In genomic region chr2:163602101-163602971, GRCm38 (mm10) we compare ENCODE assay signal across 8 mouse cellular contexts. TPM values are rescaled to one million over a fixed set of nuclear protein-coding genes. Genes with fewer than 3 reads are reported as not detected.
A peak's percentile ranks its signal among the peaks of the same experiment; 100 is the strongest.
DNase-seq lines count a peak whose midpoint lies in the region; ATAC-seq lines count a peak whose summit lies in the region.

Gene Ttpal, plus strand, starts transcription at chr2:163602314.

- peak within 1 kb of the TSS; percentile 68 for H3K4me3 ChIP-seq in hindbrain, embryonic 12.5 days

- H3K36me3 ChIP-seq in hindbrain, embryonic 12.5 days = peaks cover 4% of the 10 kb centered on the region; the same call in 1 of the 2 replicates

- WGBS in hindbrain, embryonic 12.5 days = 3% methylated on average over 57 of the region's 57 CpGs

- peak; percentile 95 for DNase-seq in MN1 (ENCODE audit: low spot score)
- peak; percentile 84 for DNase-seq in cerebellum, adult 9-10 months
- DNase-seq in frontal cortex, postnatal 10 days (ENCODE audit: low spot score in 2 of 2) = peak; percentile 75 to 87
- DNase-seq in layer of hippocampus, postnatal 14 days (ENCODE audit: low spot score in 2 of 2) = peak; percentile 85 to 89
- peak; percentile 90 for DNase-seq in lung, postnatal 14 days
- peak; percentile 68 for DNase-seq in retina, adult 2 months (ENCODE audit: low read depth, low spot score)
- DNase-seq in thymus, postnatal 36 days = peak; percentile 88 to 90

- peak within 1 kb of the TSS; percentile 88 for H3K27ac ChIP-seq in hindbrain, embryonic 12.5 days

- H3K4me1 ChIP-seq in hindbrain, embryonic 12.5 days = peaks cover 17% of the 10 kb centered on the region

- peak; percentile 92 for ATAC-seq in hindbrain, embryonic 12.5 days (ENCODE audit: low FRiP score)

- H3K9me3 ChIP-seq in hindbrain, embryonic 12.5 days (replicated peaks) = no peaks in the 10 kb centered on the region

- peak within 1 kb of the TSS; percentile 91 for H3K4me2 ChIP-seq in hindbrain, embryonic 12.5 days (replicated peaks)

- peak within 1 kb of the TSS; percentile 86 for H3K9ac ChIP-seq in hindbrain, embryonic 12.5 days

- H3K27me3 ChIP-seq in hindbrain, embryonic 12.5 days = no peaks in the 10 kb centered on the region

RNA-seq across cellular contexts. Expression of gene Ttpal, which starts in this region (rescaled TPM):
- polyA plus RNA-seq in hindbrain, embryonic 12.5 days (2016; fragmentation: Nextera tagmentation; extraction: Ambion mirVana) = 51.5 and 52.0 TPM in 2 replicates
- total RNA-seq in layer of hippocampus, postnatal 14 days (2021) = 10 to 100 TPM; 53.1 to 57.6 TPM

Comparison
In these comparisons a context has a peak if more than half of its experiments do, and no peak if none do; other contexts are left out.
1. Peak in every context shown above with its lines: DNase-seq, ATAC-seq, H3K4me3 ChIP-seq and H3K27ac ChIP-seq.